Mouse (Mus musculus): ENCODE results near the gene Zfp777. TPM values are rescaled to one million over a fixed set of nuclear protein-coding genes. Genes with fewer than 3 reads are reported as not detected.
A peak's percentile ranks its signal among the peaks of the same experiment; 100 is the strongest.

The Zfp777 gene
- polyA plus RNA-seq, 1 experiment from 2014 or later = 10.1 TPM

DNA sequence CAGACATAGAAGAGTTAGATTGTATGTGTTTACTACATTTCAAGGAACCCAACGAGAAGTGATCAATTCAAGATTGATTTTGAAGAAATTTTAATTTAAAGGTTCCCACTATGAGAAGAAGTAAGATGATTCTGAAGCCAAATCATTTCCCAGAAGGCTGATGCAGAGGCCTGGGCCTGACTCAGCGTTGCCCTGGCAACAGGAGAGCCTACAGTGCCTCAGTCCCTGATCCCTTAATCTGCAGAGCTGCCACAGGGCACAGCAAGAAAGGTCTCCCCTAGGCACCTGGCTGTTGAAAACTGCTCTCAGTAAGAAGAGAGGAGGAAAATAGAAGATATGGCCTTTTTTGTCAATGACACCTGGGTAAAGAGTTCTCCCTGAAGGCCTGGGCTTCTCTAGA is 28.7 kb downstream of the Zfp777 start:
- H3K36me3 ChIP-seq (ENCODE audit: control insufficient read depth, insufficient read depth, low read length) = peaks cover 34% of the 10 kb centered on the region
- H3K4me3 ChIP-seq (replicated peaks; ENCODE audit: low read depth, low read length) = no peak overlapping the region
- peaks cover 6% of the 10 kb centered on the region; the same call in 1 of the 2 replicates for H3K4me1 ChIP-seq (ENCODE audit: control insufficient read depth, insufficient read depth, low read length)
- no peak overlapping the region for H3K9ac ChIP-seq (replicated peaks; ENCODE audit: low read length)
- ATAC-seq (ENCODE audit: low FRiP score, low TSS enrichment) (no peak), DNase-seq (peak; percentile 70)
- H3K27me3 ChIP-seq (ENCODE audit: control insufficient read depth, insufficient read depth, low read length) = no peaks in the 10 kb centered on the region
- WGBS = 41% methylated on average over 2 of the region's 2 CpGs
- no peak overlapping the region for H3K4me2 ChIP-seq (ENCODE audit: low read length)
- peak overlapping the region; percentile 52; the same call in 1 of the 2 replicates for H3K27ac ChIP-seq (replicated peaks; ENCODE audit: low read depth, low read length)
- peaks cover 11% of the 10 kb centered on the region for H3K9me3 ChIP-seq (ENCODE audit: control insufficient read depth, low read length)

DNA sequence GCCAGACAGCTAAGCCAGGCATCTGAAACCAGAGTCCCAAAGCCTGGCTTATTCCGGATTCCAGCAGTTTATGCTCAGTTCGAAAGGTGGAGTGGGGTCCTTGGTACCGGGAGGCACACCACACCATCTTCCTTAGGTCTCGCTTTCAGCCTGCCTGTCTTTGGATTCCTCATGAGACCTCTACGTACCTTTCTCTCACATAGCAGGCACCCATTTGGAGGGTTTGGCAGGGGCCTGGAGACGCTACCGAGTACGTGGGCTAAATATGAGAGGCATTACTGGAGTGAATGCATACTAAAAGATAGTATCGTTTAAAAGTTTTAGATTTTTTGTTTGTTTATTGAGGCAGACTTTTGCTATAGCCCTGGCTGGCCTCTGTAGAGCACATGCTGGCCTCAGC is 31.9 kb downstream of the Zfp777 start:
- no peak overlapping the region for H3K4me3 ChIP-seq (replicated peaks; ENCODE audit: low read depth, low read length)
- DNase-seq (no peak), ATAC-seq (ENCODE audit: low FRiP score, low TSS enrichment) (no peak)
- peaks cover 6% of the 10 kb centered on the region; the same call in 1 of the 2 replicates for H3K4me1 ChIP-seq (ENCODE audit: control insufficient read depth, insufficient read depth, low read length)
- WGBS = 92% methylated on average over 9 of the region's 9 CpGs
- H3K36me3 ChIP-seq (ENCODE audit: control insufficient read depth, insufficient read depth, low read length) = 0 out of 2 replicates have a peak, but pooled peaks cover 7% of the 10 kb centered on the region
- H3K9me3 ChIP-seq (ENCODE audit: control insufficient read depth, low read length) = no peaks in the 10 kb centered on the region
- H3K27ac ChIP-seq (replicated peaks; ENCODE audit: low read depth, low read length) = no peak overlapping the region
- H3K4me2 ChIP-seq (ENCODE audit: low read length) = no peak overlapping the region
- H3K27me3 ChIP-seq (ENCODE audit: control insufficient read depth, insufficient read depth, low read length) = no peaks in the 10 kb centered on the region
- no peak overlapping the region for H3K9ac ChIP-seq (replicated peaks; ENCODE audit: low read length)

- peaks cover 6% of the 10 kb centered on the region; the same call in 1 of the 2 replicates for H3K4me1 ChIP-seq (ENCODE audit: control insufficient read depth, insufficient read depth, low read length)
- no peaks in the 10 kb centered on the region for H3K27me3 ChIP-seq (ENCODE audit: control insufficient read depth, insufficient read depth, low read length)
- H3K9me3 ChIP-seq (ENCODE audit: control insufficient read depth, low read length) = no peaks in the 10 kb centered on the region
- no peak overlapping the region for H3K27ac ChIP-seq (replicated peaks; ENCODE audit: low read depth, low read length)
- H3K36me3 ChIP-seq (ENCODE audit: control insufficient read depth, insufficient read depth, low read length) = 0 out of 2 replicates have a peak, but pooled peaks cover 5% of the 10 kb centered on the region
- ATAC-seq (ENCODE audit: low FRiP score, low TSS enrichment) (peak; percentile 92), DNase-seq (peak; percentile 89)
- H3K9ac ChIP-seq (replicated peaks; ENCODE audit: low read length) = peak overlapping the region; percentile 58
- H3K4me2 ChIP-seq (ENCODE audit: low read length) = peak overlapping the region; percentile 66
- WGBS = under 1% methylated on average over 24 of the region's 24 CpGs
- peak overlapping the region; percentile 41 for H3K4me3 ChIP-seq (replicated peaks; ENCODE audit: low read depth, low read length)
Measured at GRCm38 (mm10) chr6:48016090-48016521, 32.6 kb downstream of the Zfp777 start.

DNA sequence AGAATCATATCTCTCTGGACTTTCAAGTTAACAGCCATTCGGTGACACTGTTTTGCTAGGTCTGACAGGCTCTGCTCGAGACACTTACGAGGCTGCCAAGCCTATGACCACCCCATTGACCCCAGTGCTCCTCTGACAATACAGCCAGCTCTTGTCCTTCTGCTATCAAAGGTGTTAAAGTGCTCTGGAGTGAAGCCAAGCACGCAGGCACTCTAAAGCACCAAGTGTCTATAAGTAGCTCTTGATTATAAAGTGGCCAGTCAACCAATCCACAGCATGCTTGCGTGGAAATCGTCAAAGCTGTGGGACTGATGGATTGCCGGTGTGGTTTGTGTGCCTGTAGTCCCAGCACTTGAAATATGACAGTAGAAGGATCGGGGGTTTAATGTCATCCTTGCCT is 38.0 kb downstream of the Zfp777 start:
- H3K4me2 ChIP-seq (ENCODE audit: low read length) = no peak overlapping the region
- H3K36me3 ChIP-seq (ENCODE audit: control insufficient read depth, insufficient read depth, low read length) = no peaks in the 10 kb centered on the region
- WGBS = 54% methylated on average over 8 of the region's 8 CpGs
- H3K27ac ChIP-seq (replicated peaks; ENCODE audit: low read depth, low read length) = no peak overlapping the region
- no peak overlapping the region for H3K4me3 ChIP-seq (replicated peaks; ENCODE audit: low read depth, low read length)
- peak; percentile 4 for DNase-seq
- no peak overlapping the region for H3K9ac ChIP-seq (replicated peaks; ENCODE audit: low read length)
- ATAC-seq (ENCODE audit: low FRiP score, low TSS enrichment) = no peak
- no peaks in the 10 kb centered on the region for H3K9me3 ChIP-seq (ENCODE audit: control insufficient read depth, low read length)
- H3K27me3 ChIP-seq (ENCODE audit: control insufficient read depth, insufficient read depth, low read length) = no peaks in the 10 kb centered on the region
- H3K4me1 ChIP-seq (ENCODE audit: control insufficient read depth, insufficient read depth, low read length) = no peaks in the 10 kb centered on the region

DNA sequence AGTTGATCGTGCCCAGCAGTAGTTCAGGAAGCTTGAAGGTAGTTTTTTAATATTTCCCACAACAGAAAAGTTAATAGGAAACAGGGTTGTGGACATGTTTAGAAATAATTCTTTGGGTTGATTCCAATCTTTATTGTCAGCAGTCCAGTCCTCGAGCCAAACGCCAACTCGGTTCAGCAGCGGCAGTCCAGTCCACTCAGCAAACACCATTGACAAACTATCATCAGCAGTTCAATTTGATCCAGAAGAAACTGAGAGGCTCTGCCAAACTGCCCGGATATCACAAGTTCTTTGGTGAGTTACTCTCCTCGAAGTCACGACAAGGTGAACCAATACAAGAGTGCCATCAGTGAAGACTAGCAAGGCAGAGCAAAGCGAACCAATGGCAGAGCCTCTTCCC is 53.0 kb downstream of the Zfp777 start:
- 94% methylated on average over 9 of the region's 9 CpGs for whole genome bisulfite sequencing
- no peak for ATAC-seq (ENCODE audit: low FRiP score, low TSS enrichment)
- Histone ChIP-seq H3K9ac (replicated peaks; ENCODE audit: low read length) (no peak overlapping the region), H3K27ac (replicated peaks; ENCODE audit: low read depth, low read length) (no peak overlapping the region), H3K36me3 (ENCODE audit: control insufficient read depth, insufficient read depth, low read length) (no peaks in the 10 kb centered on the region), H3K4me2 (ENCODE audit: low read length) (no peak overlapping the region), H3K4me3 (replicated peaks; ENCODE audit: low read depth, low read length) (no peak overlapping the region), H3K4me1 (ENCODE audit: control insufficient read depth, insufficient read depth, low read length) (no peaks in the 10 kb centered on the region), H3K27me3 (ENCODE audit: control insufficient read depth, insufficient read depth, low read length) (no peaks in the 10 kb centered on the region), H3K9me3 (ENCODE audit: control insufficient read depth, low read length) (no peaks in the 10 kb centered on the region; the same call in 1 of the 2 replicates)
- DNase-seq = no peak

DNA sequence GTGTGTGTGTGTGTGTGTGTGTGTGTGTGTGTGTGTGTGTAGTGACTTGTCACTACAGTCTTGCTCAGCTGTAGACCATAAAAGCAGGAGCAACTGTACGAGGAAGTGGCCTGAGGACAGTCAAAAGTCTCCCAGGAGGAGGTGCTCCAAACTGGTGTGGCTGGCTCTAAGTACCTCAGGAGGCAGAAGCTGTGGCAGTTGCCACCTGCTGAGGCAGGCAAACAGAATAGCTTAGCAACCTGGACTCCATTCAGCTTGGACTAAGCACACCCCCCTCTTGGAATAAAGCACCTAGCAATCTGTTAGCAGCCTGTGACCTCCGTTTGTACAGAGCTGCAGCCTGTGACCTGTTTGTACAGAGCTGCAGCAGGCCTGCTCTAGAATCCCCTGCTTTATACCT is 64.8 kb downstream of the Zfp777 start:
- no peak overlapping the region for H3K27ac ChIP-seq (replicated peaks; ENCODE audit: low read depth, low read length)
- no peaks in the 10 kb centered on the region for H3K36me3 ChIP-seq (ENCODE audit: control insufficient read depth, insufficient read depth, low read length)
- no peaks in the 10 kb centered on the region for H3K9me3 ChIP-seq (ENCODE audit: control insufficient read depth, low read length)
- H3K27me3 ChIP-seq (ENCODE audit: control insufficient read depth, insufficient read depth, low read length) = no peaks in the 10 kb centered on the region
- DNase-seq = no peak
- H3K4me3 ChIP-seq (replicated peaks; ENCODE audit: low read depth, low read length) = no peak overlapping the region
- no peak overlapping the region for H3K4me2 ChIP-seq (ENCODE audit: low read length)
- H3K9ac ChIP-seq (replicated peaks; ENCODE audit: low read length) = no peak overlapping the region
- WGBS = 10% methylated on average over 2 of the region's 2 CpGs
- no peaks in the 10 kb centered on the region for H3K4me1 ChIP-seq (ENCODE audit: control insufficient read depth, insufficient read depth, low read length)
- ATAC-seq (ENCODE audit: low FRiP score, low TSS enrichment) = no peak

GRCm38 (mm10) chr6:47978897-47979368 is 69.8 kb downstream of the Zfp777 start:
- H3K4me1 ChIP-seq (ENCODE audit: control insufficient read depth, insufficient read depth, low read length) = no peaks in the 10 kb centered on the region
- H3K4me3 ChIP-seq (replicated peaks; ENCODE audit: low read depth, low read length) = no peak overlapping the region
- DNase-seq (peak; percentile 62), ATAC-seq (ENCODE audit: low FRiP score, low TSS enrichment) (no peak)
- H3K27ac ChIP-seq (replicated peaks; ENCODE audit: low read depth, low read length) = no peak overlapping the region
- WGBS = 17% methylated on average over 6 of the region's 6 CpGs
- no peaks in the 10 kb centered on the region for H3K36me3 ChIP-seq (ENCODE audit: control insufficient read depth, insufficient read depth, low read length)
- H3K9me3 ChIP-seq (ENCODE audit: control insufficient read depth, low read length) = no peaks in the 10 kb centered on the region
- no peaks in the 10 kb centered on the region for H3K27me3 ChIP-seq (ENCODE audit: control insufficient read depth, insufficient read depth, low read length)
- H3K4me2 ChIP-seq (ENCODE audit: low read length) = no peak overlapping the region
- no peak overlapping the region for H3K9ac ChIP-seq (replicated peaks; ENCODE audit: low read length)

- Histone ChIP-seq H3K27ac (replicated peaks; ENCODE audit: low read depth, low read length) (no peak overlapping the region), H3K4me1 (ENCODE audit: control insufficient read depth, insufficient read depth, low read length) (no peaks in the 10 kb centered on the region), H3K4me3 (replicated peaks; ENCODE audit: low read depth, low read length) (no peak overlapping the region), H3K4me2 (ENCODE audit: low read length) (no peak overlapping the region), H3K9me3 (ENCODE audit: control insufficient read depth, low read length) (no peaks in the 10 kb centered on the region), H3K27me3 (ENCODE audit: control insufficient read depth, insufficient read depth, low read length) (no peaks in the 10 kb centered on the region), H3K9ac (replicated peaks; ENCODE audit: low read length) (no peak overlapping the region), H3K36me3 (ENCODE audit: control insufficient read depth, insufficient read depth, low read length) (no peaks in the 10 kb centered on the region)
- ATAC-seq (ENCODE audit: low FRiP score, low TSS enrichment) (no peak), DNase-seq (no peak)
- WGBS = 90% methylated on average over 1 of the region's 1 CpGs
Measured at GRCm38 (mm10) chr6:47974599-47974998, 74.1 kb downstream of the Zfp777 start.

Measured in midbrain, embryonic 14.5 days (tissue).